Mouse (Mus musculus): Measurements from ENCODE around the gene Hecw1. TPM values are rescaled to one million over a fixed set of nuclear protein-coding genes. Genes with fewer than 3 reads are reported as not detected.

The Hecw1 gene
- not detected in 2 replicates for polyA plus RNA-seq (2012; rRNA removed)

- Histone ChIP-seq H3K4me1 (ENCODE audit: control insufficient read depth, insufficient read depth, insufficient read length, low read length) (no peaks in the 10 kb centered on the region), H3K27ac (ENCODE audit: insufficient read depth, low read depth, low read length) (no peak within 1 kb of the TSS), H3K4me3 (ENCODE audit: low read depth, low read length) (no peak within 1 kb of the TSS), H3K36me3 (ENCODE audit: control insufficient read depth, insufficient read depth, low read length) (no peaks in the 10 kb centered on the region), H3K27me3 (ENCODE audit: control insufficient read depth, insufficient read depth, low read length) (peaks cover 6% of the 10 kb centered on the region)
- TF ChIP-seq POLR2A (IDR thresholded peaks at IDR 0.05; ENCODE audit: low read depth, low read length) (no peak), CTCF (IDR thresholded peaks at IDR 0.05; ENCODE audit: extremely low read depth, insufficient read length, insufficient replicate concordance, low read depth, low read length) (no peak)
- WGBS: 2% methylated on average over 15 of the region's 15 CpGs
These were observed at the start of gene Hecw1 for GRCm38 (mm10) chr13:14522906-14523269. Hecw1 (minus strand) TSS chr13:14523228.

GRCm38 (mm10) chr13:14561336-14561735 lies 38.3 kb upstream of the Hecw1 start:
- WGBS: 78% methylated on average over 1 of the region's 1 CpGs
- no peak overlapping the region for H3K4me3 ChIP-seq (ENCODE audit: low read depth, low read length)
- H3K27ac ChIP-seq (ENCODE audit: insufficient read depth, low read depth, low read length): no peak overlapping the region
- no peaks in the 10 kb centered on the region for H3K27me3 ChIP-seq (ENCODE audit: control insufficient read depth, insufficient read depth, low read length)
- H3K36me3 ChIP-seq (ENCODE audit: control insufficient read depth, insufficient read depth, low read length): no peaks in the 10 kb centered on the region
- H3K4me1 ChIP-seq (ENCODE audit: control insufficient read depth, insufficient read depth, insufficient read length, low read length): no peaks in the 10 kb centered on the region
- no peak for TF ChIP-seq POLR2A (IDR thresholded peaks at IDR 0.05; ENCODE audit: low read depth, low read length)
- TF ChIP-seq CTCF (IDR thresholded peaks at IDR 0.05; ENCODE audit: extremely low read depth, insufficient read length, insufficient replicate concordance, low read depth, low read length): no peak

DNA sequence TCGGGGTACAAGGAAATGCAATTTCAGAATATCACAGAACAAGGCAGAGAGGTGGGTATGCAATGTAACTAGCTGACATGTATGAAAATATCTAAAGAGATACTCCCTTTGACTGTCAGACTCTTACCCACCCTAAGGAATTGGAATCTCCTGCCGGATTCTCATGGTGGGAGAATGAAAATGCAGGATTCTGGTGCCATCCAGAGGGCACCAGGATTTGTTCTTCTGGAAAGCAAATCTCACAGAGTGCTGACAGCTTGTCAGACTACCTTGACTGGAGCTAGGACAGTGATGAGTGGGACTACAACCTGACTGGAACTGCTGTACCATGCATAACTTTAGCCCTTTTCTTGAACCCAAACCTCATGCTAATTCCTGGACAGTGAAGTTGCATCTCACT lies 29.6 kb upstream of the Hecw1 start:
- H3K27me3 ChIP-seq (ENCODE audit: control insufficient read depth, insufficient read depth, low read length): no peaks in the 10 kb centered on the region
- H3K27ac ChIP-seq (ENCODE audit: insufficient read depth, low read depth, low read length): no peak overlapping the region
- H3K36me3 ChIP-seq (ENCODE audit: control insufficient read depth, insufficient read depth, low read length): no peaks in the 10 kb centered on the region
- H3K4me3 ChIP-seq (ENCODE audit: low read depth, low read length): no peak overlapping the region
- 72% methylated on average over 2 of the region's 2 CpGs for WGBS
- no peaks in the 10 kb centered on the region for H3K4me1 ChIP-seq (ENCODE audit: control insufficient read depth, insufficient read depth, insufficient read length, low read length)
- TF ChIP-seq POLR2A (IDR thresholded peaks at IDR 0.05; ENCODE audit: low read depth, low read length) (no peak), CTCF (IDR thresholded peaks at IDR 0.05; ENCODE audit: extremely low read depth, insufficient read length, insufficient replicate concordance, low read depth, low read length) (no peak)

GRCm38 (mm10) chr13:14542860-14543259 lies 19.8 kb upstream of the Hecw1 start:
- no peaks in the 10 kb centered on the region; the same call in 1 of the 2 replicates for H3K27me3 ChIP-seq (ENCODE audit: control insufficient read depth, insufficient read depth, low read length)
- no peak overlapping the region for H3K4me3 ChIP-seq (ENCODE audit: low read depth, low read length)
- TF ChIP-seq CTCF (IDR thresholded peaks at IDR 0.05; ENCODE audit: extremely low read depth, insufficient read length, insufficient replicate concordance, low read depth, low read length) (no peak), POLR2A (IDR thresholded peaks at IDR 0.05; ENCODE audit: low read depth, low read length) (no peak)
- no peaks in the 10 kb centered on the region for H3K36me3 ChIP-seq (ENCODE audit: control insufficient read depth, insufficient read depth, low read length)
- 73% methylated on average over 5 of the region's 5 CpGs for WGBS
- no peaks in the 10 kb centered on the region for H3K4me1 ChIP-seq (ENCODE audit: control insufficient read depth, insufficient read depth, insufficient read length, low read length)
- no peak overlapping the region for H3K27ac ChIP-seq (ENCODE audit: insufficient read depth, low read depth, low read length)

DNA sequence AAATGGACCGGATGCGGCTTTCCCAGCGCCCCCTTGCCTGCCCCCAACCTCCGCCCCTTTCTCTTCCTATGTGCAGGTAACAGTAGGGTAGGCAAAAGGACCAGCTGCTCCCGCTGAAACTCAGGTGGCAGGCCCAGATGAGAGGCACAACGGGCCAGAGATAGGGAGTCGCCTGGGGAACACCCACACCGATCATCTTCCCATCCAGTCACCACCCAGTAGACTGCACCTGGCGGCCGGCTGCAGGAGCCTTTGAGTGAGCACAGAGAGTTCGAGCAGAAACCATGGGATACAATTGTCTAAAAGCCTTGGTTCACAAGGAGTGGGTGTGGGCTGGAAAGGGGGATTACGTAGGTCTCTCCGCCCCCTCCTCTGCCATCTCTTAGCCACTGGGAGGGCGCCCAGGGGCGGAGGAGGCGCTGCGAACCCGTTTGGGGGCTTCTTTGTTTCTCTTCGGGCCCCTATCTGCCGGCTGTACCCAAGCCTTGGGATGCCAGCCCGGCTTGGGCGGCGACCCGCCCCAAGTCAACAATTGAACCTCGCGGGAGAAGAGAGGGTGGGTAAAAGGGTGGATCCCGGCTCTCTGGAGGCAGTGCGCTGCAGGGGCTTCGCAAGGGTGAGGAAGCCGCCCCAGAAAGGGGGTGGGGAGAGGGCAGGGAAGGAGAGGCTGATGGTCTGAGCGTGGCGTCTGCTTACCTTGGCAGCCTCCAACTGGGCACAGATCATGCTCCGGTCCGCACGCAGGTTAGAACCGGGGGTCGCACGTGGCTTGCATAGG lies 711 bp downstream of the Hecw1 start:
- Histone ChIP-seq H3K4me1 (ENCODE audit: control insufficient read depth, insufficient read depth, insufficient read length, low read length) (no peaks in the 10 kb centered on the region), H3K36me3 (ENCODE audit: control insufficient read depth, insufficient read depth, low read length) (no peaks in the 10 kb centered on the region), H3K4me3 (ENCODE audit: low read depth, low read length) (no peak overlapping the region), H3K27ac (ENCODE audit: insufficient read depth, low read depth, low read length) (no peak overlapping the region), H3K27me3 (ENCODE audit: control insufficient read depth, insufficient read depth, low read length) (peaks cover 6% of the 10 kb centered on the region)
- WGBS: 4% methylated on average over 38 of the region's 38 CpGs
- TF ChIP-seq POLR2A (IDR thresholded peaks at IDR 0.05; ENCODE audit: low read depth, low read length): no peak
- TF ChIP-seq CTCF (IDR thresholded peaks at IDR 0.05; ENCODE audit: extremely low read depth, insufficient read length, insufficient replicate concordance, low read depth, low read length): no peak

GRCm38 (mm10) chr13:14521746-14522127 lies 1.3 kb downstream of the Hecw1 start:
- 25% methylated on average over 4 of the region's 4 CpGs for WGBS
- Histone ChIP-seq H3K4me3 (ENCODE audit: low read depth, low read length) (no peak overlapping the region), H3K27ac (ENCODE audit: insufficient read depth, low read depth, low read length) (no peak overlapping the region), H3K27me3 (ENCODE audit: control insufficient read depth, insufficient read depth, low read length) (peaks cover 6% of the 10 kb centered on the region), H3K36me3 (ENCODE audit: control insufficient read depth, insufficient read depth, low read length) (no peaks in the 10 kb centered on the region), H3K4me1 (ENCODE audit: control insufficient read depth, insufficient read depth, insufficient read length, low read length) (no peaks in the 10 kb centered on the region)
- TF ChIP-seq POLR2A (IDR thresholded peaks at IDR 0.05; ENCODE audit: low read depth, low read length) (no peak), CTCF (IDR thresholded peaks at IDR 0.05; ENCODE audit: extremely low read depth, insufficient read length, insufficient replicate concordance, low read depth, low read length) (no peak)

- Histone ChIP-seq H3K4me3 (ENCODE audit: low read depth, low read length) (no peak overlapping the region), H3K4me1 (ENCODE audit: control insufficient read depth, insufficient read depth, insufficient read length, low read length) (no peaks in the 10 kb centered on the region), H3K36me3 (ENCODE audit: control insufficient read depth, insufficient read depth, low read length) (no peaks in the 10 kb centered on the region), H3K27me3 (ENCODE audit: control insufficient read depth, insufficient read depth, low read length) (peaks cover 6% of the 10 kb centered on the region), H3K27ac (ENCODE audit: insufficient read depth, low read depth, low read length) (no peak overlapping the region)
- whole genome bisulfite sequencing: 57% methylated on average over 3 of the region's 3 CpGs
- TF ChIP-seq CTCF (IDR thresholded peaks at IDR 0.05; ENCODE audit: extremely low read depth, insufficient read length, insufficient replicate concordance, low read depth, low read length) (no peak), POLR2A (IDR thresholded peaks at IDR 0.05; ENCODE audit: low read depth, low read length) (no peak)
These were observed 3.4 kb downstream of the Hecw1 start for GRCm38 (mm10) chr13:14519605-14520004.
